Mouse (Mus musculus) inflammation-experienced regulatory T-cells, adult 16 weeks (primary cell): Measurements from ENCODE around the gene Lbp. TPM values are rescaled to one million over a fixed set of nuclear protein-coding genes. Genes with fewer than 3 reads are reported as not detected.

ENCODE experiments used
- polyA plus RNA-seq: library from polyadenylated mRNA; unstranded; fragments of 100-300 nt; shearing (Covaris generic); gene quantifications from one replicate; pipeline ENCODE4 v1.2.1, GENCODE M21; 2017

Gene Lbp
- polyA plus RNA-seq: 0.77 TPM

DNA sequence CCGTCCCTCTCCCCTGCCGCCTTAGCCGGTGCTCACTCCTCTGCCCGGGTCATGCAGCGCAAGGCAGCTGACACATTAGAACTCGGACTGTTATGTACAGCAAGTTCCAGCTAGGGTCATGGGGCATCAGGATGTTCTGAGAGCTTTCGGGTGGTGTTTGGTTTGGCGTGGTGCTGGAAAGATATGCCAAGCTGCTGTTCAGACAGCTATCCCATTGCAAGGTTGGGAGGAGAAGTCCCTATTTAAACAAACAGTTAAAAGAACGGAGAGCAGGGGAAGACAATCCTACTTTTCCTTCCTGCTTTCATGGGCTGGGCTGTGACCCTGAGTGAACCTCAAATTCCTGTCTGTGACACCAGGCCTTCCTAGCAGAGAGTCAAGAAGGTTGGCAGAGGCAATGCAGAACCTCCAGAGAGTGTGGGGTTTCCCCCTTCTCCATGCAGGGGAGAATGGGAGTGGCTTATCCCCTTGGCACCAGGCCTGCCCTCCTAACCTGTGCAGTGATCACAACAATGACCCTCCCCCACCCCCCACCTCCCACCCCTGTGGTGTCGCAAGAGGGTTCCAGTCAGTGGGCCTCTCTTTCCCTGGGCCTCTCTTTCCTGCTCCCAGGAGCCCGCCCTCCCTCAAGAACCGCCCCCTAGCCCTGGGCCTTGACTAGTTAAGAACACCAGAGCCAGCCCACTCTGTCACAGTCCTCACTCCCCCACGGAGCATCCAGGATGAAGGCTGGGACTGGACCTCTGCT lies at the start of gene Lbp:
Gene Lbp (plus strand): TSS at position 546 of the 748 bp plus-strand sequence.

DNA sequence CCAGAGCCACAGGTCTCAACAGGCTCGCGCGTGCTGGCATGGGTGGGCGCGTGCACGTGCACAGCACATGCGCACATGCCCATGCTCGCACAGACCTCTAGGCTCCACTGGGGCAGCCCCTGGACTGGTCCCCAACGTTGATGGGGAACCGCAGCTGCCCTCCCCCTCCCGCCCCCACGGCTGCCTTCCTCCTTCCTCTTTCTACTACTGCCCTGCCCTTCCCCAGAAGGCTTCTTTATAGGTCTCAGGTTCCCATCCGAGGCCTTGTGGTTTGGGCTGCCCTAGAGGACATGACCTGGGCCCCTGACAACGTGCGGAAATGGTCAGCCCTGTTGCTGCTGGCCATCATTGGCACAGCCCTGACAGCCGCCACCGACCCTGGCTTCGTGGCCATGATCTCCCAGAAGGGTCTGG lies 48.3 kb upstream of the Lbp start, which contains the start of gene Bpi:
Gene Bpi (plus strand): TSS at position 90 of the 414 bp plus-strand sequence.

DNA sequence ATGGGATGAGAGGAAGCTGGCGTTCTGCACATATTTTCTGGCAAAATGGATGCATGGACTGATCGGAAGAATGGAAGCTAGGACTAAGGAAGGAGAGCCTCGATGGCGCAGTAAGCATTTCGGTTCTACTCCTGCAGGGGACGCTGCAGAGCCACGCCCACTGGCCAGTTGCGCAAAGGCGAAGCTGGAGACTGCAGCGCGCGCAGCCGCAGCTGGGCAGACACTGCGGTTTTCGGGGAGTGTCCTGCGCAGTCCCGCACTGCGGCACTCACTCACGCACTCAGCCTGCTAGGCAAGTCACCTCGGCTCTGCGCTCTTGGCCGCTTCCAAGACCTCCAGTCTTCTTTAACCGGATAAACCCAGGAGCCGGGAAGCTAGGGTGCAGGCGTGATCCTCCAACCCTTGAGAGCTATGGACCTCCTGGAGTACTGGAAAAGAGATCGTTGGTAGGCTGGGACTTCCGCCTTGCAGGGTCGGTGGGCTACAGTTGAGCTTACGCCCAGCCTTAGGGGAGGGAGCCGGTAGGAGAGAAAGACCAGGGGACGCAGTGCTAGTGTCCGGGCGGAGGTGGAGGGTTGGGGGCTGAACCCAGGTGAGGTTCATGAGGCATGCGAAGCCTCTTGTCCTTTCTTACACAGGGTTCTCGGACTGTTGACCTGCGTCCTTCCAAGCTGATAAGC lies 69.3 kb downstream of the Lbp start, which contains the start of gene Snhg11:
Gene Snhg11 (plus strand): TSS at position 196 of the 680 bp plus-strand sequence.

Other genes with a start within 250 kb of the Lbp start
- gene Tgm2, start 160.1 kb upstream of the Lbp start, polyA plus RNA-seq: 10.7 TPM
- gene D630003M21Rik, start 77.3 kb upstream of the Lbp start, polyA plus RNA-seq: not detected
- not detected for gene Bpi, start 48.4 kb upstream of the Lbp start, polyA plus RNA-seq
- 0.06 TPM for gene Snhg11, start 69.1 kb downstream of the Lbp start, polyA plus RNA-seq
- 9.1 TPM for gene Ralgapb, start 103.4 kb downstream of the Lbp start, polyA plus RNA-seq
- gene Adig, start 196.1 kb downstream of the Lbp start, polyA plus RNA-seq: not detected
- not detected for gene Arhgap40, start 206.3 kb downstream of the Lbp start, polyA plus RNA-seq